Mouse (Mus musculus) kidney, postnatal 14 days (tissue): Measurements from ENCODE around the gene Rsph14.
"Not testable (repeated sequence)": the region's sequence is repeated elsewhere in the genome, so short reads cannot be mapped to it uniquely, and the experiment has no call there.

ENCODE experiments used
- DNase-seq: peaks from one replicate; pipeline ENCODE4 v3.0.0; 2022; ENCODE audit warnings: mixed read lengths

The Rsph14 gene

GRCm38 (mm10) chr10:75052902-75053301 is 20.5 kb upstream of the Rsph14 start:
- DNase-seq, result peak; percentile 46

- no peak for DNase-seq
These were observed 19.1 kb upstream of the Rsph14 start for GRCm38 (mm10) chr10:75051364-75052074.

- DNase-seq, result no peak
These were observed 16.3 kb upstream of the Rsph14 start for GRCm38 (mm10) chr10:75048711-75049110.

- DNase-seq, result no peak
These were observed 13.4 kb upstream of the Rsph14 start for GRCm38 (mm10) chr10:75045831-75046230.

- no peak for DNase-seq
These were observed 12.1 kb upstream of the Rsph14 start for GRCm38 (mm10) chr10:75044459-75044858.

GRCm38 (mm10) chr10:75042060-75042459 is 9.7 kb upstream of the Rsph14 start:
- DNase-seq, result not testable (repeated sequence)

- peak; percentile 97 for DNase-seq
These were observed 4.5 kb upstream of the Rsph14 start, which contains the start of gene Rab36 for GRCm38 (mm10) chr10:75036883-75037379. Rab36 (plus strand) TSS chr10:75037058.

- DNase-seq, result no peak
These were observed 856 bp downstream of the Rsph14 start for GRCm38 (mm10) chr10:75031345-75032114.

GRCm38 (mm10) chr10:75030234-75030633 is 2.2 kb downstream of the Rsph14 start:
- no peak for DNase-seq

- DNase-seq, result no peak
These were observed 2.7 kb downstream of the Rsph14 start for GRCm38 (mm10) chr10:75029677-75030076.

- DNase-seq, result no peak
These were observed 3.6 kb downstream of the Rsph14 start for GRCm38 (mm10) chr10:75028743-75029142.

GRCm38 (mm10) chr10:75026491-75026890 is 5.9 kb downstream of the Rsph14 start:
- no peak for DNase-seq

- DNase-seq, result peak; percentile 74
These were observed 11.2 kb downstream of the Rsph14 start for GRCm38 (mm10) chr10:75021138-75021537.

- DNase-seq, result no peak
These were observed 12.1 kb downstream of the Rsph14 start for GRCm38 (mm10) chr10:75020271-75020670.

- no peak for DNase-seq
These were observed 15.9 kb downstream of the Rsph14 start for GRCm38 (mm10) chr10:75016481-75016880.

- no peak for DNase-seq
These were observed 16.9 kb downstream of the Rsph14 start for GRCm38 (mm10) chr10:75015465-75015864.

- DNase-seq, result no peak
These were observed 21.7 kb downstream of the Rsph14 start for GRCm38 (mm10) chr10:75010704-75011103.

GRCm38 (mm10) chr10:75006889-75007662 is 25.3 kb downstream of the Rsph14 start:
- no peak for DNase-seq

- no peak for DNase-seq
These were observed 28.3 kb downstream of the Rsph14 start for GRCm38 (mm10) chr10:75004067-75004466.

GRCm38 (mm10) chr10:75001391-75001790 is 31.0 kb downstream of the Rsph14 start:
- DNase-seq, result no peak

GRCm38 (mm10) chr10:74995377-74995776 is 37.0 kb downstream of the Rsph14 start:
- no peak for DNase-seq

- DNase-seq, result peak; percentile 7
These were observed 37.5 kb downstream of the Rsph14 start for GRCm38 (mm10) chr10:74994863-74995262.
